Mouse (Mus musculus) splenic B cell, adult 2 months (primary cell): ENCODE measurements around the gene Capn11.

Source experiments
- DNase-seq: peaks from one replicate; pipeline ENCODE4 v3.0.0-alpha.2; 2011; ENCODE audit warnings: low read depth, low spot score
- H3K27me3 ChIP-seq: 2 replicates; pipeline ENCODE4 v1.6.1; 2012; ENCODE audit warnings: mild to moderate bottlenecking, low read length, moderate library complexity, mixed read lengths; ENCODE audit not compliant: control insufficient read depth, poor library complexity, insufficient read depth, severe bottlenecking
- H3K36me3 ChIP-seq: 2 replicates; pipeline ENCODE4 v1.6.1; 2012; ENCODE audit warnings: mild to moderate bottlenecking, low read length, moderate library complexity, mixed read lengths; ENCODE audit not compliant: control insufficient read depth, poor library complexity, insufficient read depth, severe bottlenecking

Capn11 gene

DNA sequence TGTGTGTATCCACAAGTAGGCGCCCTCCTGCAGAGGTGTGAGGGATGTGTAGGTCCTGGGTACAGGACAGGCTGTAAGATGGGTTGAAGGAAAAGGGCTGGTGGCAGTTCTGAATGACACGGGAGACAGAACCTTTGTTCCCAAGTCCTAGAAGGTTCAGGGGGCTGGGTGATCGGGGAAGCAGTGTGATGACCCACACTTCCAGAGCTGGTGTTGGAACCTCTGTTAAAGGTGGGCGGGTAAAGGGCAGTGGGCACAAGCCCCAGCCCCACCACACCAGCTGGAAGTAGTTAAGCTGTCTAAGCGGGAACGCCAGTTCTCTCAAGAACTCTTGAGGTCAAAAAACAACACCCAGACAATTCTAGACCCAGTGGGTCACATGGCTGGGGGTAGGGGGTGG, 68.7 kb downstream of the Capn11 start:
- DNase-seq: no peak
- Histone ChIP-seq H3K36me3 (no peaks in the 10 kb centered on the region), H3K27me3 (no peaks in the 10 kb centered on the region)

DNA sequence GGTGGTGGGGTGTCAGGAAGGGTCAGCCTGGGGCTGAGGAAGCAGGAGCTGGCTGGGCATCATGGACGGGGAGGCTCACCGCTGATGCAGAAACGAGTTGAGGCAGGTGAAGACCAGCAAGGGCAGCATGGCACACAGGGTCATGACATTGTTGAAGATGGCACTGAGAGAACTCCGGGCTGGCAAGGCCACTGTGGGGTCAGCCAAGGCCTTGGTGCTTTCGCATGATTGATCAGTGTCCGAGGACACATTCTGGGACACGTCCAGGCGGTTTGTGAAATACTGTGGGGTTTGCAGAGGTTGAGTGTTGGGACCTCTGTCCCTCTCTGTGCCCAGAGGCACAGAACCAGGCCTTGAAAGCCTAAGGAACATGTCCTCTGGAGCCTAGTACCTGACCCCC, 69.3 kb downstream of the Capn11 start:
- Histone ChIP-seq H3K27me3 (no peaks in the 10 kb centered on the region), H3K36me3 (no peaks in the 10 kb centered on the region)
- no peak for DNase-seq

DNA sequence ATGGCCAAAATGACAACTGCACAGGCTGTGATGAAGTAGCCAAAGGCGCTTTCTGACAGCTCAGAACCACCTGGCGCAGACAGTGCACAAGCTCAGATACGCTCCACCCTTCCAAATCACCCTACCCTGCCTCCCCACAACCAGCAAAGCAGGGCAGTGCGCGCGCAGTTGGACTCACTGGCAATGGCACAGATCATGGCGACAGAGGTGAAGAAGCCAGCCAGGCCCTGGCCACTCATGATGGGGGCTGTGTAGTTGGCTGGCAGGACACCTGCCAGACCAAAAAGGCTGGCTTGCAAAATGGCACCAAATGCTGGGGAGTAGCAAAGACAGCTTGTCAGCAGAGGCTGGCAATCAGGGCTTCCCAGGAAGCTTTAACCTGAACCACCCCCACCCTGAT, 69.9 kb downstream of the Capn11 start:
- no peak for DNase-seq
- Histone ChIP-seq H3K27me3 (no peaks in the 10 kb centered on the region), H3K36me3 (no peaks in the 10 kb centered on the region)

DNA sequence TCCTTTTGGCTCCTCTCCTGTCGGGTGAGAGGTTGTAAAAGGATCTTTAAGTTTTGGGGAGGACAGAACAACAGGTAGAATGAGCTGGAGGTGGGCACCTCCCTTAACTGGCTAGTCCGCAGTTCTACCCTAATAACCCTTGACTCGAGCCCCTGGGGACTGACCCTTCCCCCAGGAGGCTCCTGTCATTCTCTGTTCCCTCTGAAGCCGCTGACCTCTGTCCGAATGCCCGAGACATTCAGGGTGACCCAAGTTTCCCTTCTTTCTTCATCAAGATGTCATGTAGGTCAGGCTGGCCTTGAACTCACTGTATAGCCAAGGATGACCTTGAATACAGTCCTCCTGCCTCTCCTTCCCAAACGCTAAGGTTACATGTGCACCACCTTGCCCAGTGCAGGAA, 70.8 kb downstream of the Capn11 start:
- no peaks in the 10 kb centered on the region for H3K27me3 ChIP-seq
- DNase-seq: no peak
- H3K36me3 ChIP-seq: no peaks in the 10 kb centered on the region

DNA sequence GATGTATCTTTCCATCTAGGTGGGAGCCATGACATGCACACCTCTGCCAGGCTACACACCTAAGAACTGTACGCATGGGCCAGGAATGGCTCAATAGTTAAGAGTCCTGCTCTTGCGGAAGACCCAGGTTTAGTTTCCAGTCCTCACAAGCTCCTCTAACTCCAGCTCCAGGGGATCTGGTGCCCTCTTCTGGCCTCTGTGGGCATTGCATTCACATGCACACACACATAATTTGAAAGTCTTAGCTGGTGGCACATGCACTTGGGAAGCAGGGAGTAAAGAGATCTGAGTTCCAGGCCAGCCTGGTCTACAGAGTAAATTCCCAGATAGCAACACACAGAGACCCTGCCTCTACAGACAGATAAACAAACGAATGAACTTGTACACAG, 72.7 kb downstream of the Capn11 start:
- no peaks in the 10 kb centered on the region for H3K27me3 ChIP-seq
- peak; percentile 33 for DNase-seq
- no peaks in the 10 kb centered on the region for H3K36me3 ChIP-seq

DNA sequence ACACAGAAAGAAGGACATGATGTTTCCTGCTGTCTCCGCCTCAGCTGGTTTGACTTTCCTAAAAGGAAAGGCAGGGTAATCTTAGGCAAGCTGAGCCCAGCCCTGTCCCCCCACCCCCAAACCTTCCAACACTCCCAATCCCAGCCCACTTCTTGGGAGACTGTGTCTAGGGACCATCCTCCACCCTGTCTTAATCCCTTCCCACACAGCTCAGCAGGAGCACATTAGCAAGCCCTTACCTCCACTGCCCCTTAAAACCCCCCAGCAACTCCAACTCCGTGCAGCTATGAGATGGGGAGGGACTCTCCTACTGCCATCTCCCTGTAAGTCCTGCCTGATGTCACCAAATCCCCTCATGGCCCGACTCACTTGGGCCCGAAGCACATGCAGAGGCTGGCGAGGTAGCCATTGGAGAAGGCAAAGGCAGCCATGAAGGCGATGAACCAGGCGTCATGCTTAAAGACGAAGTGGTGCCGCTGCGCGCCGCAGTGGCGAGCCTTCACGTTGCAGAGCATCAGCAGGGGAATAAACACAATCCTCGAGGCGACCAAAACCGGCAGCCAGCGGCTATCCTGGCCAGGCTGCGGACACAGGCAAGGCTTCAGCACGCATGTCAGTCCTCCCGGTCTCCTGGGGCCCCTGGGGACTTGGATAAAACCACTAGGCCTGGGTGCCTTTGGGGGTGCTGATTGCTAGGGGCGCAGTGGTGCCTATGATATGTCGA, 73.2 kb downstream of the Capn11 start:
- no peaks in the 10 kb centered on the region for H3K36me3 ChIP-seq
- no peaks in the 10 kb centered on the region for H3K27me3 ChIP-seq
- no peak for DNase-seq

DNA sequence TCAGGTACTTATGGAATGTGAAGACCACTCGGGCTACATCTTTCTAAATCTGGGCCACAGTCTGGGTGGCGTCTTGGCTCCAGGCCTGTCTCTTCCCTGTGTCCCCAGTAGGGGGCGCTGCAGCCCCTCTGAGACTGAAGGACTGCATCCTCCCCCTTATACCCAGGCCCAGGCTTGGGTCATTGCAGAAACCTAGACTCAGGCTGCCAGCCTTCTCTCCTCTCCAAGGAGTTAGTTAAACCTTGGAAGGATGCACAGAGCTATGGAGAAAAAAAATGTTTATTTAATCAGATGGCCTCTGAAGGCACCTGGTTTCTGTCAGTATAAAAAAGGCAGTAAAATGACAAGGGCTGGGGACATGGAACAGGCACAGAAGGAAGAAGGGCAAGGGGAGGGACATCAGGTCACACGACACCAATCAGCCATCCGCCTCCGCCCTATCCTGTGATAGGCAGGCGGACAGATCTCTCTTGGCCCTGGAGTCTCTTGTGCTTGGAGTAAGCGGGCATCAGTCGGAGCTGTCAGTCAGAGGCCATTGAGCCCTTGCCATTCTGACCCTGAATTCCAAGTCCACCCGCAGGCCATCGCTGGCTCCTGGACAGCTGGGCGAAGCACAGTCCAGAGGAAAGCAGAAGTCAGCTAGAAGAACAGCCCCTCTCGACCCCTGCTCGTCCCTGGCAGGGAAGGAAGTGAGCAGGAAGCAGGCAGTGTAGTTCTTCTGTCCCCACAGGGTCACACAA, 74.0 kb downstream of the Capn11 start:
- peak; percentile 74 for DNase-seq
- H3K36me3 ChIP-seq: no peaks in the 10 kb centered on the region
- no peaks in the 10 kb centered on the region for H3K27me3 ChIP-seq

DNA sequence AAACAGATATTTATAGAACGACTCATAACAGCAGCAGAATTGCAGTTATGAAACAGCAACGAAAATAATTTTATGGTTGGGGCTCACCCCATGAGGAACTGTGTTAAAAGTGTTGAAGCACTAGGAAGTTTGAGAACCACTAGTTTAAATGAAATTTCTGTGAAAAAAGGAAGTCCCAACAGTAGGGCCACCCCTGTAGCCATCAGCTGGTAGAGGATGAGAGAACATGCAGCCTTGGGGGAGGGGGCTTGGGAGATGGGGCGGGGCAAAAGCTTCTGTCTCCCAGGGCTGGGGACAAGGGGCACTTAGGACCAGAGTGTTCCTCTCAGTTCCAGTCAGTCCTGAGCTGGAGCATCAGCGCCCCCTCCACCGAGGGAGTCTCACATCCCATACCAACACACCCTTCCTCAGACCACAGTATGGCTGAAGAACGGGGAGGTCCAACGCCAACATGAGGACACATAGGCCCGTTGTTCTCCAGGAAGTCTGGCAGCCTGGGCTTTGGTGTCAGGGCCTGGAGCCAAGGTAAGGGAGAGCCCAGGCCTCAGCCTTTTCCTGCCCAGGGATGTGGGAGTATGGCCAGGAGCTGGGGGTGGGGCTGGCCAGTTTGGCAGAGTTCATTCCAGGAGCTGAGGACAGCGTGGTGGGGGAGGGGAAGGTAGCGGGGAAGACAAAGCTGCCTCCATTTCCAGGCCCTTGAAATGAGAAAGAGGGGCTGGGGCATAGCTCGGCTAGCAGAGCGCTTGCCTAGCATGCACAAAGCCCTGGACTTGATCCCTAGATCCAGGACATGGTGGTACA, 74.8 kb downstream of the Capn11 start:
- Histone ChIP-seq H3K36me3 (no peaks in the 10 kb centered on the region), H3K27me3 (no peaks in the 10 kb centered on the region)
- DNase-seq: peak; percentile 55

DNA sequence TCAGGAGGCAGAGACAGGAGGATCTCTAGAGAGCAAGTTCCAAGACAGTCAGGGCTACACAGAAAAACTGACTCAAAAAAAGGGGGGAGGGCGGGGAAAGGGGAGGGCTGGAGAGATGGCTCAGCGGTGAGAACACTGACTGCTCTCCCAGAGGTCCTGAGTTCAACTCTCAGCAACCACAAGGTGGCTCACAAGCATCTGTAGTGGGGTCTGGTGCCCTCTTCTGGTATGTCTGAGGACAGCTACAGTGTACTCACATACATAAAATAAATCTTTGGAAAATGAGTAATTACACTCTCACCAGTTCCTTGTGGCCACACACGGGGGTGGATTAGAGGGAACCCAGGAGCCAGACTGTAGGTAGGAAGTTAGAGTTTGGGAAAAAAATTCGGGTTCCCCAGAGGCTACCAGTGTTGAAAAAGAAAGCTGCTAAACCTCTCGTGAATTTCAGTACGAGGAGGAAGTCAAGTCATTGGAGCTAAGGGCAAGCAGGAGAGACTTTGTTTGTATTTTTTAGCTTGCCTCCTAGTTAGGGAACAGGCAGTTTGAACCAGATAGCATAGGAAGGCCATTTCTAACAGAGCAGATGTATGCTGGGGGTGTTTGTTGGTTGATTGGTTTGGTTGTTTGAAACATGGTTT, 76.3 kb downstream of the Capn11 start:
- DNase-seq: peak; percentile 78

DNA sequence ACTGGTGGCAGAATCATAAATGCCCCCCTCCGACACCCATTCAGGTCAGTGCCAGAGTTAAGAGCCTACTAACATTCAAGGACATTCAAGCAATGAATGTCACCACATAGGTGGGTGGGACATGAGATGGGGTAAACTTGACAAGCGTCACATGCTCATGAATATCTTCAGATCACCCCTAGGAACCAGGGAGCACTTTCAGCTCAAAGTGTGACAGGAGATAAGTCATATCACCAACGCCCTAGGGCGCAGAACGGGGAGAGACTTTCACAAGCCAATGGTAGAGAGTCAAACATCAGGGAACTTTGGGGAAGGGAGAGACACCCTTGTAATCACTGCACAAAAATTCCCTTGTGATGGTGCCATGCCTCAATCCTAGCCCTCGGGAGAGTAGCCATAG, 76.9 kb downstream of the Capn11 start:
- Histone ChIP-seq H3K36me3 (no peaks in the 10 kb centered on the region), H3K27me3 (no peaks in the 10 kb centered on the region)
- no peak for DNase-seq

More for the DNA sequence above, 76.3 kb downstream of the Capn11 start:
- Histone ChIP-seq H3K27me3 (no peaks in the 10 kb centered on the region), H3K36me3 (no peaks in the 10 kb centered on the region)

DNA sequence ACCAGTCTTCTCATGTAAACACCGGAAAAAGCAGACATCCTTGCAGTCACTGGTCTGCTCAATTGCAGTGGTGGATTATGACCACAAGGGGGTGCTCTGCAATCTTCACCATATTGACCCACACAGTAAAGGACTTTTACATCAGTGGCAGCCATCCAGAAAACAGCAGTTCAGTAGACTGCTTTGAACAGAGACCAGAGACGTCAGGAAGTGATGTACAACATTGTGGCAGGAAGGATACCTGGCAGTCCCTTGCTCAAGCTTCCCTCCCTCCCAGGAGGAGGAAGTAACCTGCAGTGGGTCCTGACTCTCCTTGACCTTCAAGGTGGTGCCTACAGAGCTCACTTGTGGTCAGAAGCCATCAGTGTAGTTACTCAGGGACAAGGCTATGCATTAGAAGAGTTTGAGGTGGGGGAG, 77.5 kb downstream of the Capn11 start:
- Histone ChIP-seq H3K27me3 (no peaks in the 10 kb centered on the region), H3K36me3 (no peaks in the 10 kb centered on the region)
- DNase-seq: peak; percentile 88

DNA sequence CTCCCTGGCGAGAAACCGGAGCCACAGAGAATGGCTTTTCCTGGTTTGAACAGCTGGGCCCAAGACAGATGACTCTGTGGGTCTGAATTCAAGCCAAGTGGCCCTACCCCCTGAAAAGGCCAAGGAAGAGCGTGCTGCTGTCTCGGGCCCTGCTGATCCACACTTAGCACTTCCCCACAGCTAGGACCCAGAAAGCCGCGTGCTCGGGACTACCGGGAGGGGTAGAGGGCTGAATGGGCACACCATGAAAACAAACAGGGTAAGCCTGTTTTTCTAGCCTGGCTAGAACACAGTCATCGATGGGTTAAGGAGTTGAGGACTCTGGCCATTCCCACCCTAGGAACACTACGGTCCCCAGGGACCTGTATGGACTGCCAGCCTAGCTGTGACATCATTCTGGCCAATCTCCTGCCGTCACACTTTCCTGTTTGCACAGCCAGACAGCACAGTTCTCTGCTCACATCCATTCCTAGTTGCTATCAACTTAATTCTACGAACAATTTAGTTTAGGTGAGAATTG, 78.1 kb downstream of the Capn11 start:
- DNase-seq: peak; percentile 41
- H3K36me3 ChIP-seq: no peaks in the 10 kb centered on the region
- H3K27me3 ChIP-seq: no peaks in the 10 kb centered on the region
